Mouse (Mus musculus) C2C12 (cell line): Measurements from ENCODE around the gene Scnn1g.

Experiments
- CTCF ChIP-seq: IDR thresholded peaks from one replicate; pipeline ENCODE4 v1.5.1; 2011; ENCODE audit not compliant: control insufficient read depth, insufficient read depth, insufficient read length
- MAX ChIP-seq: IDR thresholded peaks from one replicate; pipeline ENCODE4 v1.6.1; 2011; ENCODE audit warnings: mild to moderate bottlenecking, control low read depth

GRCm38 (mm10) chr7:121782188-121782909, 48.1 kb downstream of the Scnn1g start:
- TF ChIP-seq CTCF, result no peak
- TF ChIP-seq MAX, result no peak
